Mouse (Mus musculus): Measurements from ENCODE around the gene Gm21882.
"Not testable (repeated sequence)": the region's sequence is repeated elsewhere in the genome, so short reads cannot be mapped to it uniquely, and the experiment has no call there.

The Gm21882 gene

GRCm38 (mm10) chrY:40381423-40381822 lies at the start of gene Gm21882:
Gene Gm21882 (minus strand): TSS chrY:40381523.
- not testable (repeated sequence) for DNase-seq (ENCODE audit: extremely low spot score, low read depth, low spot score)
